Mouse (Mus musculus) regulatory T cell (primary cell): ENCODE measurements around the gene Pop5.

ENCODE experiments used
- in situ Hi-C: fragments of 300-600 bp; cut with MboI, MseI; formaldehyde crosslinking; loops from one replicate; pipeline ENCODE4 v1.15.1; 2025; ENCODE audit warnings: high pct_unique_total_duplicates

The Pop5 gene

DNA sequence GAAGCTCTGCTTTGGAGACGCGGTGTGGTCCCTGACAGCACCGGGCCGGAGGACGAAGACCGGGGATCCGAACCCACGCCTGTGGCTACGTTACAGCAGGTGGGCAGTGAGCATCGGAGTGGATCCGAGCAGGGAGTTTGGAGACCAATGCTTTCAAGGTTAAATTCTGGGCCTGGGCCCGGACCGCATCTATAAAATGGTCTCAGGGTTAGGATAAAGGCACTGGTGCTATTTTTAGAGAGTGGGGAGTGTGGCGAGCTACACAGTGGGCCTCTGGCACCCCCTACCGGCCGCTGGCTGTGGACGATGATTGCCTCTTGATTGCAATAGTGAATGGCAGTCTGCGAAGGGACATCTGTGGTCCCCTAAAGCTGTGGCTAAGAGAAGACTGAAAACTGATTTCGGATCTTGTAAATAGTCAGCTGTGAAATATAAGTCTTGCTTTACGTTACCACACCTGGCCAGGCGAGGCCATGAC is at the start of gene Pop5:
Pop5 (plus strand) TSS at position 51 of the 478 bp plus-strand sequence.
- in situ Hi-C loops, result loop anchor here (5.0 kb wide), 2 partner anchors 101 to 109 kb away; no protein-coding TSS in a partner anchor

DNA sequence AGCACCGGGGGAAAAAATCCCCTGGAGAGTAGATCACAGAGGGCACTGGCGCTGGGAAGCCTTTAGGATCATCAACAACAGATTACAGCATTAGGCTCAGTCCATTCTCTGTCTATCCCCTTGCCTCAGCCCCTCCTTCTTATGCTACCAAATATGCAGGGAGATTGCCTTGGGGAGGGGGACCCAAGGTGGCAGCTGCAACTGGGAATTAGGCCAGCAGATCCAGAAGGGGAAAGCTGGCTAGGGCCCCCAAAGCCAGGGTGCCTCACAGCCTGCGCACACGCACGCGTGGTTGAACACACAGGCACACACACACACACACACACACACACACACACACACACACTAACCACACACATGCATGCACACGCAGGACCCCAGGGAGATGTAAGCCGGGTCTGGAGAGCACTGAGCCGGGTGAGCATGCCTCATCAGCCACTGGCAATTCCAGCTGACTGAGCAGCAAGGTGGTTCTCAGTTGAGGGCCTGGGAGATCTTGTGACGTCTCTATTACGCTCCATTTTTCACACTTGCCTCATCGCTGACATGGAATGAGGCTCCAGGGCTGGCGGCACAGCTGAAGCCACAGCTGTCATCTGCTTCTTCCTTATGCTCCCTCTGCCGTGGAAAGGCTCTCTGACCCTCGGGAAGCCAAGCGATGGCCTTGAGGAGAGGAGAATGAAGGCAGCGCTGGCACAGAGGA is 49.1 kb upstream of the Pop5 start:
- in situ Hi-C loops, result loop anchor here (5.0 kb wide), 2 partner anchors 41 to 59 kb away; no protein-coding TSS in a partner anchor

DNA sequence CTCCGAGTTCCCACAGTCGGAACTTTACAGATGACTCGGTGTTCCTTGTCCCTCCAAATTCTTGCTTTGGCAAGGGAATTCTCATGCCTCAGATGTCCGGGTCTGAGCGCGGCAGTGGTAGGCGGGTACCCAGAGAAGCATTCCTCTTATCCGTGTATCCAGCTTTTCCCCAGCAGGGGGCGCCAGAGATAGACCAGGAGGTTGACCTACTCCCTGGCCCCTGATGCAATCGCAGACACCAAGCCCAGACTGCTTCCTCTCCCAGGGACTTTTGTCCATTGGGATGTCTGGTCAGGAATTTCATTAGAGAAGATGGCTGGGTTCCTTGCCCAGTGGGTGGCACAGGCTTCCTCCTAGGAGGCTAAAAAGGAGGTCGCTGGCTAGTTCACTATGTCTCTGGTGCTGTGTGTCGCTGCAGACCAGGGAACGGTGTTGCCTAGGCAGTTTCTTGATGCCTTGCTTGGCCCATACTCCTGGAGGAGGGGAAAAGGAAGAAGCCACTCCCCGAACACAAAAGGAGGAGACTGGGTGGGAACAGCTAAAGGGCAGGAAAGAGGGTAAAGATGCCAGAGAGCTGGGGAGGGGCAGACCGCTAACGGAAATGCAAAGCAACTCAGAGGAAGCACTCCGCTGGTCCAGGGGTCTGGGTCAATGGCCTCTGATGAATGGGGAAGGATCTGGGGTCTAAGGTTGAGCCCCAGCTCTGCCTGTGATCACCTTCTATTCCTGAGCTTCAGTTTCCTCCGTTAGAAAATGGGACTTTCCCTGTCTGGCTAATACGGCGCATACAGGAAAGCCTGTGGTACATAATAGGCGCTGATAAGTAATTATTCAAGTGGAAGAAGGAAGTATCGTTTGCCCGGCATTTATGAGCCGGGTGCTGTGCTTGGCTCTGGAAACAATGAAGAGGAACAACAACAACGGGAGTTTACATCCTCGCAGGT is 48.2 kb upstream of the Pop5 start:
- in situ Hi-C loops, result loop anchor here (5.0 kb wide), 2 partner anchors 40 to 60 kb away; no protein-coding TSS in a partner anchor

DNA sequence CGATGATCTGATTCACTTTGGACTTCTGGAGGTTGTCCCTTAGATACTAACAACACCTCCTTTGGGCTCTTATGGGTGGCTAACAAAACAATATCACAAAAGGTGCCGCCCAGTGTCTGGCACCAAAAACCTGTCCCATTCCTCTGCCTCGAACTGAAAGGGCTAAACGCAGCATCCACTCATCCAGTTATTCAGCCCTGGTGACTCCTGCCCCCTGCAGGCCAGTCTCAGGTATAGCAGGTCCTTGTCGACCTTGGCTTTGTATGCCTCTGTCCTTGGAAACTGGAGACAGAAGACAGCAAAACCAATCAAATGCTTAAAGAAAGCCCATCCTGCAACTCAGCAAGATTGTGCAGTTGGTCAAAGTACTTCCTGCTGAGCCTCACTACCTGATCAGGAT is 46.8 kb upstream of the Pop5 start:
- in situ Hi-C loops, result loop anchor here (5.0 kb wide), 2 partner anchors 38 to 62 kb away; no protein-coding TSS in a partner anchor

DNA sequence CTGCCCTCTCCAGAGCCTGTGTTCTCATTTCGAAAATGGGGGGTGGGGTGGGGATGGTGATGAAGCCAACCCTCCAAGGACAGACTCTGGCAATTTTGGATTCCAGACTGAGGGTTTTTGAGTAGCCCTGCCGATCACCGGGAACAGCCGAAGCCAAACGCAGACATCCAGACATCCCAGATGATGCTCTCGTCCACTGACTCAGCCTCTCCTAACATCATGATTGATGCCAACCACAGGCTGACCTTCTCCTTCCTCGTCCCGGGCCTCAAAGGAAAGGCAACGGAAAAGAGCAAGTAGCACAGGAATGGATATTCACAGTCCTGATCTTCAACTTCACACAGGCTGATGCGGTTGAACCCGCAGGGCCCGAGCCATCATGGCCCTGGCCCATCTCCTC is 45.6 kb upstream of the Pop5 start:
- in situ Hi-C loops, result no loop called here

DNA sequence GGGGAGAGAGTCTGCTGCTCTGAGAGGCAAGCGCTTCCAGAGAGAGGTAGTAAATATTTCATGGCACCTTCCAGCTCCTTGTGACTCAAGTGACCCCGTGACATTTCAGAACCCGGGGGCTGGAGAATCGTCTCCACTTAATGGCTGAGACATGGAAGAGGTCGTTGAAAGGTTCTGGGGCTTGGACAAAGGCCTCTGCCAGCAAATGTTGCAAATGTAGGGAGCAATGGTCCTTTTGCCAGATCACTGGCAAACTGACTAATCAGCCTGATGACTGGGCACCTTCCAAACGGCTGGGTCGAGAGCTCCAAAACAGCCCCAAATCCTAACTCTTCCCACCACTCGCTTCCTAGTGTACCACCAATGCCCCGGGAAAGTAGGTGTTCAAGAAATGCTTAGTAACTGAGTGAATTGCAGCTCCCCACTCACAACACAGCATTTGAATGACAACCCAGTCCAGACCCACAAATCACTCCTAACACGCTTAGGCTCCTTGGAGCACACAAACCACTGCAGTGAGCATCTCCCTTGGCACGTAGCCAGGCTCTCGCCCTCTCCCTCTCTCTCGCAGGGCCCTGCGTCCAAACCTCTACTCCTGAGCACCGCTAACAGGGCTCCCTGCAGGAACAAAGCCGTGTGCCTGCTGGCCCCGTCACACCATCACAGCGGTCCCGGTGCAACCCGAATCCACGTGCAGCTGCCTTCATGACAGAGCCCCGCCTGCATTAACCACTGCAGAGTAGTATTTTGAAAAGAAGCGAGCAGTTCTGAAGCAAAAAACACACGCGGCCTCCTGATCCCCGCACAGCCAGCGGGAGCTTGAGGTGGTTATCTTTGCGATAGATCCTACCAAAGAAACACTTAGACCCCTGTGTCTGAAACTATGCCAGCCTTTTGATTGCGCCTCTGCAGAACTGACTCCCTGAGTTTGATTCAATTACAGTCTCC is 43.5 kb upstream of the Pop5 start:
- in situ Hi-C loops, result no loop called here

DNA sequence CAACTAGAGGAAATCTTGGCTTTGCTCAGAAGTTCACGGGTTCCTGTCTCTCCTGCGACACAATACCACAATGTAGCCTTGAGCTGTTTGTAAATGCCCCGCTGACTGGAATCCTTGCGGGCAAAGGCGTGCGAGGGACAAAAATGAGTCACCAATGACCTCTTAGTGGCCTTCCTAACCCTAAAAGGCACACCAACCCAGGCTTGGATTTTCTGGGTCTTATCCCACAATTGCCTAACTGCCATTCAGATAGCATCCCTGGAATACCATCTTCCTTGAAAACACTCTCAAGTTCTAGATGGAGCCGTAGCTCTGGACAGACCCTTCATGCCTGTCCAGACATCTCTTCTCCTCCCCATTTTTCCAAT is 42.8 kb upstream of the Pop5 start:
- in situ Hi-C loops, result no loop called here

DNA sequence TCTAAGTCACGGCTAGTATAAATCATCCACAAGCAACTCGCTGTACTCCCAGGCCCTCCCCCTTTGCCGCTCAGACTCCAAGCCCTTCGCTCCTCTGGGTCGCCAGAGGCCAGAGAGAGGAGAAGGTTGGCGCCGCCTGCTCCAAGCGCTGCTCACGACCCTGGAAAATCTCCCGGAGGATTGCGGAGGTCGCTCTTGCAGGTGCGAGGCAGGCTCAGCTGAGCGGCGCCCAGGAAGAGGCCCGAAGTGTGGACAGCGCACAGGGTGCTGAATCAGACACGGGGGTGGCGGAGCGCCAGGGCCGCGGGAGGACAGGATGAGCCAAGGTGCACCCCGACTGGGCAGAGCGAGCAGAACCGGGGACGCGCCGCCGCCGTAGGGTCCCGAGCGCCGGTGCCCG is 42.4 kb upstream of the Pop5 start:
- in situ Hi-C loops, result no loop called here

DNA sequence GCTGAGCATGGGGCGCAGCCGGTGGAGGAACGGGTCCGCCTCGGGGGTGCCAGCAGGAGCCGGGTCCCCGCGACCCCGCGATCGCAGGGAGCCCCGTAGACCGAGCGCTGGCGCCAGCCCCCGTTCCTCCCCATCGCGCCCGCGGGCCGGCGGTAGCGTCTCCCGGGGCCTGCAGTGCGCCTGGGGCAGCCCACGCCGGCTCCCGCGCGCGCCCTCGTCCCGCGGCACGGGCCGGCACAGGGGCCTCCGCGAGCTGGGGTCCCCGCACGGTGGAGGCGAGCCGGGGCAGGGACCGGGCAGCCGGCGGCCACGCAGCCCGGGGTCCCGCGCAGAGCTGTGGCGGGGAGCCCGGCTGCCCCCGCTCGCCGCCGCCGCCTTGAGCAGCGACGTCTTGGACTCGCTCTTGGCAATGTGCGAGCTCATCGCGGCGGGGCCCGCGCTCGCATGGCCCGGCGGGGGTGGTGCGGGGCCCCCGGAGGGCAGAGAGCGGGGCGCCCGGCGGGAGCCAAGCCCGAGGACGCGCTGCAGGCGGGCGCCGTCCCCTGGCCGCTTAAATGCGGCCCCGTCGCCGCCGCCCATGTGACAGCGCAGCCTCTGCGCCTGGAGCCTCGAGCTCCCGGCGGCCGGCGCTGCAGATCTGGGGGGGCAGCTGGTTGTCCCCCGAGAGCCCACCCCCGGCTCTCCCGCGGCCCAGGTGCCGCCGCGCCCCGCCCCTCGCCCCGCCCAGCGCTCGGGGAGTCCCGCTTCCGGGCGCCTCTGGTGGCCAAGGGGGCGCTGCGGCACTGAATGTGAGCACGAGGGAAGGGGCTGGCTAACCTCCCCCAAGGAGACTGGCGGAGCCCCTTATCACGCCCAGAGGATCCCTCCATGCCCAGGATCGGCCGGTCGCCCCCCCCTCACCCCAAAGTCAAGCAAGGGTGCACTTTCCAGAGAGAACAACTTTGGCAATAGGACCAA is 41.7 kb upstream of the Pop5 start, which contains the start of gene Cabp1:
Cabp1 (minus strand) TSS at position 713 of the 957 bp plus-strand sequence.
- in situ Hi-C loops, result no loop called here

DNA sequence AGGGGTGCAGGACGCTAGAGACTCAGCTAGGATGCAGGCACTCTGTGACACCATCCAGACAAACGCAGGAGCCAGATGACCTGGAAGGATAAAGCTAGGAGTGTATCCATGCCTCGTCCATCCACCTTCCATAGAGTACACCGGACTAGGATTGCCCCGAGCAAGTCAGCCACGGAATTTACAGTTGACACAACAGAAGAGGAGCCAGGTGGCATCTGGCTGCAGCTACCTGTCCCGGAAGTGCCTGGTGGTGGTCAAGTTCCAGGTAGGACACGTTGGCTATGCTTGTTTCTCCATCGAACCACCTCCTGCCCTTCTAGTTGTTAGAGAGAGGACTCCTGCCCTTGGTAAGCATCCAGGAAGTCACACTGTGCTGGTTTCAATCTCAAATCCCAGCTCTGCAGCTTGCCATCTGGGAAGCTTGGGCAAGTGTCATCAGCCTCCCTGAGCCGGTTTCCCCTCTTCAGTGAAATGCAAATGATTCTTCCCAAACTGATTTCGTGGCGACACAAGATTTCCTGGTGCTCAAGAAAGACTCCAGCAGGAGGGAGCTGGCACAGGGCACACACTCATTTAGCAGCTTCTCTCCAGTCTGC is 40.9 kb upstream of the Pop5 start:
- in situ Hi-C loops, result no loop called here

DNA sequence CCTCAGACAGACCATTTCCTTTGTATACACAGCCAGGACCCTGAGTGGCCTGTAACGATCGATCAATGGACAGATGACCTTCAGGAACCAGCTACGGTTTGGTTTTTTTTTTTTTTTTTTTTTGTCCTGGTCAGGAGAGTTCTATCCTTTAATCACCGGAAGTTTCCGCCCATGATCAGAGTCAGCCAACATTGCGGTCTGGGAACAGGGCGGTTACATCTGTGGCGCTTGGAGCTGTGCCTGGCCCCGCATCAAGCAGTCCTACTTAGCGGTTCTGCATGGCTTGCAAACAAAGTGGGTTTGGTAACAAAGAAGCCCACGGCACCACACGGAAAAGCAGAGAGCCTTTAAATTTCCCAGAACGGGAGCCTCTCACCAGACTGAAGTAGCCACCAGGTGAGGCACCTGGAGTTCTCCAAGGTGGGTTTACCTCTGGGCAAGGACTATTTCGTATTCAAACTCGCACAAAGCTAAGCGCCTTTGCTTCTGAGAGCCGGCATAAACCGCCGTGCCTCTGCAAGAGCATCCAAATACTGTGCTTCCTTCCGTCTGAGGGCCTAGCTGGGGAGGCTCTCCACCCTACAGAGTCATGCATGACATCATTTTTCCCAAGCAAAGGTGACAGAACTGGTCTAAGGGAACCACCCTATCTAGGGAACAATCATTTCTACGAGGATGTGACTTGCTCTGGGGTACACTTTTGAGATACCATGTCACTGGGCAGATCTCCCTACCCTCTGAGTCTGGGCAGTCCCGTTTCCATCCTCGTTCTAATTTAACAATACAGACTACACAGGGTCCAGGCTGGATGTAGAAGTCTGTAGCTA is 31.7 kb upstream of the Pop5 start:
- in situ Hi-C loops, result no loop called here

DNA sequence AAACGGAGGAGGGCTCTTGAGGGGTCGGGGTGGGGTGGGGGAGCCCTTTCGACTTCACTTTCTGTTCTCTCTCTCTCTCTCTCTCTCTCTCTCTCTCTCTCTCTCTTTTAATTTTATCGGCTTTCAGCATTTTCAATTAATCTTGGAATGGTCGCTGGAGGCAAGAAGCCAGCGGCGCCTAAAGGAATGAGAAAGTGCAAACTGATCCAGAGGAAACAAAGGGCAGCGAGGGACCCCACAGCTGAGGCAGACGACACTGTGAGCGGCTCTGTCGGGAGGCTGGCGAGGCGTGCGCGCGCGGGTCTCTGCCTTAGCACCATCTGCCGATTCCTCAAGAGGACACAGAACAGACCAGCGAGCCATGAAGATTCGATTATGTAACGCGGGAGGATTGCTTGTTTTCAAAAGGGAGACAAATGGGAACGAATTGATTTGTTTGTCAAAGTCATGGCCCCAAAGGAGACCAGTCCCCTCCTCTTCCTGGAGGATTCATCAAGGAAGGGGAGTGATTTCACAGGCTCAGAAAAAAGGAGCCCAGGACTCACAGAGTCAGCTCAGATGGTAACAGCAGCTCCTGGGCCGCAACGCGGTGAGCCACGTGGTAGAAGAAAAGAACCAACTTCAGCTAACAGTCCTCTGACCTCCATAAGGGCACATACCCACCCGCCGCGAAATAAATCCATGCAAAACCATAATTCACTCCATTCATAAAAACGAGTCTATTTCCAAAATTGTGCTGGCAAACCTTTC is 30.9 kb upstream of the Pop5 start:
- in situ Hi-C loops, result no loop called here

DNA sequence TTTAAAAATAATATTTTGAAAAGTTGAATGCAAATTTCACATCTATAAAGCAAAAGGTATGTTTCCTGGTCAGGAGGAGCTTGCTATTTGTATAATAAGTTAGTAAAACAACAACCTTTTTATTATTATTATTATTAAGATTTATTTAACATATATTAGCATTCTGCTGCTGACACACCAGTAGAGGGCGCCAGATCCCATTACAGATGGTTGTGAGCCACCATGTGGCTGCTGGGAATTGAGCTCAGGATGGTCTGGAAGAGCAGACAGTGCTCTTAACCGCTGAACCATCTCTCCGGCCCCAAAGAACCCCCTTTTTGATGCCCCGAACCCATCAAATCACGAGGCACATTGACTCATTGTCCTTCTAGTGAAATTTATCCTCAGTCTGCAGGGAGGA is 28.4 kb upstream of the Pop5 start:
- in situ Hi-C loops, result no loop called here

DNA sequence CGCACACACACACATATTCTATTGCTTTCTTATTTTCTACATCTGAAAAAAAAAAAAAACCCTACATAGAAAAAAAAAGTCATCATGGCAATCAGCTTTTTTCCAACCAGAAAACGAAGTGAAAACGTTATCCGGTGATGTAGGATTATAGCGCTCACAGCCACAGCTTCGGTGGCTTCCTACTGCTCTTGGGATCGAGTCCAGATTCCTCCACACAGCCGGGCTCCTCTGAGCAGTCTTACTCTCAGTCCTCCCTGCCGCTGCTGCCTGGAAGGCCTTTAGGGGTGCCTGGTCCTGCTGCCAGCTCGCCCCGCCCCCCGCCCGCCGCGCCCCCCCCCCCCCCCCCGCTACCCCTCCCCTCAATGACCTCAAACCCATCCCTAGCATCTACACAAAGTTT is 27.7 kb upstream of the Pop5 start:
- in situ Hi-C loops, result no loop called here

DNA sequence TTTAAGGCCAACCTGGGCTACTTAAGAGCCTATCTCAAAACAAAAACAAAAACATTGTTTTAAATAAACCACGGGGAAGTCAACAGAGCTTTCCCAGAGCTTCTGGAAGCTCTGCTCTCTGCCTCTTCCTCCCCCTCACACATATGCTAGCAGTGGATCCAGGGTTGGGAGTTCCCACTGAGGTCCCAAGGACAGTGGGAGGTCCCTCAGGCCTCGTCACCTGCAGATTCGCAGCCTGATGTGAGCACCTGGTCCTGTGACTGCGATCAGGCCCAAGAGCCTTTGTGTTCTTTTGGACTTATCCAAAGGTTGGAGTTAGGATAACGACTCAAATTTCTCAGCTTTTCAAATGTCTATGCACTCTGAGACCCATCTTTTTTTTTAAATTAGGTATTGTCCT is 27.0 kb upstream of the Pop5 start:
- in situ Hi-C loops, result no loop called here

DNA sequence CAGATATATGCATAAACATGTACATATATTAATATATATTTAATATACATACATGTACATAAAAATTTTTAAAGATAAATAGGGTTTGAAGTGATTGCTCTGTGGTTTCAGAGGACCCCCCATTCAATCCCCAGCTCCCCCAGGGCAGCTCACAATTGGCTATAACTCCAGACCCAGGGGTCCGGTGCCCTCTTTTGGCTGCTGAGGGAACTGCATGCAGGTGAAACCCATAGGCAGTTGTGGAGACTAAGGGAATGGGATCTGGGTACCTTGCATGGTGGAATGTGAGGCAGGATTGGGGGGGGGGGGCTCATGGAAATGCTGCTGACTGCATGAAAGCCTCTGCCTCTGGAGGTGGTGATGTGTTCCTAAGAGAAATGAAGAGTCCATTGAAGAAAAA is 25.3 kb upstream of the Pop5 start:
- in situ Hi-C loops, result no loop called here

DNA sequence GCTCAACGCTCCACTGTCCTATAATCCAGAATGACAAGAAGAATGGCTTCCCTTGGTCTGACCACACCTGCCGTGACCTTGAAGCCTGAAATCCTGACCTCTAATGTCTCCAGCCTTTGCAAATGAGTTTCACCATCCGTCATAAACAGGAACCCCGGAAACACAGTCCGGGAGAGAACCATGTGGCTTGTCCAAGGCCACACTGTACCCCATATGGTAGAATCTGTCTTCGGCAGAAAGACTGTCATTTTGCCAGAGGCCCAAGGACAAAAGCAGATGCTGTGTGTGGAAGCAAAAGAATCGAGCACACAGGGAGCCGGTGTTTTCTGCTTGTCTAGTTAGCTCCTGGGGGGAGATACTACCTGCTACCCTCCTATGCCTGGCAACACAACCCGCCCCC is 23.2 kb upstream of the Pop5 start:
- in situ Hi-C loops, result no loop called here

DNA sequence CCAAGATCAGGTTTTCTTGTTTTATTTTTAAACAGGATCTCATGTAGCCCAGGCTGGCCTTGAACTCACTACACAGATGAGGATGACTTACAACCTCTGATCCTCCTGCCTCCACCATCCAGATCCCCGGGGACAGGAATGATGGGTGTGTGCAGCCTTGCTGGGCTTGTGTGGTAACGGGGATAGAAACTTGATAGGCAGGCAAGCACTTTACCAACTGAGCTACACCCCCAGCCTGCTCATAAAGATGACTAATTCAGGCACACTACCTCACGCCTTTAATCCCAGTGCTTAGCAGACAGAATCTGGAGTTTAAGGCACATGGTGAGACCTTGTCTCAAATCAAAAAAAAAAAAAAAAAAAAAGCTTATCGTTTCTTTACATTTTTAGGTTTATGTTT is 22.8 kb upstream of the Pop5 start:
- in situ Hi-C loops, result no loop called here
